Mouse (Mus musculus) E14TG2a.4 (cell line): ENCODE measurements around the gene Slc9a1.

Experiments used
- CTCF ChIP-seq: conservative IDR thresholded peaks from 2 replicates; pipeline ENCODE4 v1.5.1; 2014; ENCODE audit warnings: low read length
- NANOG ChIP-seq: IDR thresholded peaks from 2 replicates; pipeline ENCODE4 v1.6.1; 2014; ENCODE audit warnings: borderline replicate concordance, low read length, mixed read lengths

DNA sequence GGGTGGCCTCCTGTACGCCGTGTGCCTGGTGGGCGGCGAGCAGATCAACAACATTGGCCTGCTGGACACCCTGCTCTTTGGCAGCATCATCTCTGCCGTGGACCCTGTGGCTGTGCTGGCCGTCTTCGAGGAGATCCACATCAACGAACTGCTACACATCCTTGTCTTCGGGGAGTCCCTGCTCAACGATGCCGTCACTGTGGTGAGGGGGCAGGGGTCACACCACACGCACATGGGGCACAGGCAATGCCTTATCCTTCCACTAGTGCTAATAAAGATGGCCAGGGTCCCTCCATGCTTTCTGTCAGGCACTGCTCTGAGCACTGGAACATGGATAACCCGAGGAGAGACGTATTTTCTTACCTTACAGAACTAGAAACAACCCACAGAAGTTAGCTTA lies 42.6 kb downstream of the Slc9a1 start:
- no peak for TF ChIP-seq CTCF
- TF ChIP-seq NANOG = no peak
